Mouse (Mus musculus) MEL (cell line): ENCODE measurements at regions not wholly inside any gene's neighbourhood (a gene's known extent, or its start where the extent isn't known, plus 50 kb on each side); places are given as distances from the start of the nearest gene placed in this dataset.

Experiments used
- DNase-seq: peaks from one replicate; pipeline ENCODE4 v3.0.0; 2011; ENCODE audit warnings: low read depth, low spot score
- H3K27ac ChIP-seq: 2 replicates; pipeline ENCODE4 v1.5.1; 2012; ENCODE audit warnings: low read depth, mild to moderate bottlenecking, control low read depth, low read length, moderate library complexity; ENCODE audit not compliant: control insufficient read depth
- H3K27me3 ChIP-seq, 2 experiments: fragments of 150-350 bp in 1 of 2; sonication (generic) in 1 of 2; 2 replicates each; pipeline ENCODE4 v1.6.1; 2012; ENCODE audit warnings: low read length in 2 of 2, mild to moderate bottlenecking in 2 of 2, improper control_type of control experiment in 1 of 2, moderate library complexity in 1 of 2; ENCODE audit not compliant: insufficient read depth in 2 of 2, control insufficient read depth in 1 of 2
- H3K36me3 ChIP-seq, 2 experiments: 2 replicates each; pipeline ENCODE4 v1.6.1; 2012 to 2014; ENCODE audit warnings: low read length in 2 of 2, improper control_type of control experiment in 1 of 2, inconsistent platforms in 1 of 2, mild to moderate bottlenecking in 1 of 2; ENCODE audit not compliant: insufficient read depth in 2 of 2, control insufficient read depth in 1 of 2
- H3K4me1 ChIP-seq, 2 experiments: fragments of 150-350 bp in 1 of 2; sonication (generic) in 1 of 2; 2 replicates each; pipeline ENCODE4 v1.6.1; 2012; ENCODE audit warnings: low read length in 2 of 2, improper control_type of control experiment in 1 of 2, mild to moderate bottlenecking in 1 of 2; ENCODE audit not compliant: insufficient read depth in 2 of 2, control insufficient read depth in 1 of 2
- H3K4me3 ChIP-seq, 2 experiments: fragments of 150-350 bp in 1 of 2; sonication (generic) in 1 of 2; 2 replicates each; pipeline ENCODE4 v1.5.1; 2012; ENCODE audit warnings: low read depth in 2 of 2, low read length in 2 of 2, mild to moderate bottlenecking in 2 of 2, moderate library complexity in 2 of 2, control low read depth in 1 of 2, improper control_type of control experiment in 1 of 2; ENCODE audit not compliant: control insufficient read depth in 1 of 2, insufficient read depth in 1 of 2
- H3K79me2 ChIP-seq: 2 replicates; pipeline ENCODE4 v1.6.1; 2012; ENCODE audit warnings: mild to moderate bottlenecking, low read length, moderate library complexity; ENCODE audit not compliant: control insufficient read depth, poor library complexity, insufficient read depth
- H3K9ac ChIP-seq: 2 replicates; pipeline ENCODE4 v1.6.1; 2012; ENCODE audit warnings: low read depth, mild to moderate bottlenecking, control low read depth, low read length, moderate library complexity; ENCODE audit not compliant: control insufficient read depth, poor library complexity, severe bottlenecking
- H3K9me3 ChIP-seq: fragments of 150-350 bp; sonication (generic); replicated peaks from 2 replicates; pipeline ENCODE4 v1.6.1; 2012; ENCODE audit warnings: mild to moderate bottlenecking, low read length, improper control_type of control experiment, moderate library complexity; ENCODE audit not compliant: insufficient read depth
- BHLHE40 ChIP-seq: IDR thresholded peaks from 2 replicates; pipeline ENCODE4 v1.6.1; 2012; ENCODE audit warnings: low read depth, mild to moderate bottlenecking, inconsistent platforms, low read length, improper control_type of control experiment, borderline replicate concordance
- EP300 ChIP-seq, 2 experiments: IDR thresholded peaks; 2 replicates each; pipeline ENCODE4 v1.6.1; 2011; ENCODE audit warnings: improper control_type of control experiment in 2 of 2, low read length in 2 of 2, low read depth in 1 of 2, mild to moderate bottlenecking in 1 of 2
- GABPA ChIP-seq: IDR thresholded peaks from 2 replicates; pipeline ENCODE4 v1.6.1; 2012; ENCODE audit warnings: low read depth, mild to moderate bottlenecking, inconsistent platforms, low read length, improper control_type of control experiment, moderate library complexity
- HCFC1 ChIP-seq: IDR thresholded peaks from 2 replicates; pipeline ENCODE4 v1.6.1; 2012; ENCODE audit warnings: low read depth, mild to moderate bottlenecking, inconsistent platforms, low read length, improper control_type of control experiment, moderate library complexity
- JUND ChIP-seq: IDR thresholded peaks from 2 replicates; pipeline ENCODE4 v1.6.1; 2011; ENCODE audit warnings: low read depth, mild to moderate bottlenecking, improper control_type of control experiment, low read length
- MAZ ChIP-seq: IDR thresholded peaks from 2 replicates; pipeline ENCODE4 v1.6.1; 2012; ENCODE audit warnings: low read depth, mild to moderate bottlenecking, inconsistent platforms, low read length, improper control_type of control experiment
- MXI1 ChIP-seq: IDR thresholded peaks from 2 replicates; pipeline ENCODE4 v1.6.1; 2011; ENCODE audit warnings: mild to moderate bottlenecking, low read depth, low read length, improper control_type of control experiment
- NRF1 ChIP-seq: IDR thresholded peaks from 2 replicates; pipeline ENCODE4 v1.6.1; 2014; ENCODE audit warnings: low read depth, mild to moderate bottlenecking, inconsistent platforms, low read length, improper control_type of control experiment, moderate library complexity; ENCODE audit not compliant: poor library complexity, insufficient read depth, severe bottlenecking
- POLR2A ChIP-seq, 2 experiments: IDR thresholded peaks; 2 replicates each; pipeline ENCODE4 v1.6.1; 2011 to 2012; ENCODE audit warnings: low read length in 2 of 2, mild to moderate bottlenecking in 2 of 2, control low read depth in 1 of 2, improper control_type of control experiment in 1 of 2, low read depth in 1 of 2, moderate library complexity in 1 of 2; ENCODE audit not compliant: control insufficient read depth in 1 of 2, insufficient read depth in 1 of 2, poor library complexity in 1 of 2
- POLR2AphosphoS2 ChIP-seq: IDR thresholded peaks from 2 replicates; pipeline ENCODE4 v1.6.1; 2011; ENCODE audit warnings: low read length, improper control_type of control experiment
- RCOR1 ChIP-seq: IDR thresholded peaks from 2 replicates; pipeline ENCODE4 v1.6.1; 2012; ENCODE audit warnings: low read depth, mild to moderate bottlenecking, inconsistent platforms, low read length, improper control_type of control experiment
- SIN3A ChIP-seq: IDR thresholded peaks from 2 replicates; pipeline ENCODE4 v1.6.1; 2012; ENCODE audit warnings: low read length, improper control_type of control experiment, inconsistent platforms
- SMC3 ChIP-seq: IDR thresholded peaks from 2 replicates; pipeline ENCODE4 v1.6.1; 2011; ENCODE audit warnings: low read depth, low read length, improper control_type of control experiment
- TAL1 ChIP-seq: IDR thresholded peaks from 2 replicates; pipeline ENCODE4 v1.6.1; 2012; ENCODE audit warnings: mild to moderate bottlenecking, inconsistent platforms, low read length, moderate library complexity, mixed read lengths
- TBP ChIP-seq: IDR thresholded peaks from 2 replicates; pipeline ENCODE4 v1.8.0; 2011; ENCODE audit warnings: low read depth, low read length, improper control_type of control experiment
- UBTF ChIP-seq: IDR thresholded peaks from 2 replicates; pipeline ENCODE4 v1.6.1; 2012; ENCODE audit warnings: low read depth, mild to moderate bottlenecking, inconsistent platforms, low read length, improper control_type of control experiment, moderate library complexity, borderline replicate concordance; ENCODE audit not compliant: insufficient read depth
- USF1 ChIP-seq: IDR thresholded peaks from 2 replicates; pipeline ENCODE4 v1.6.1; 2014; ENCODE audit warnings: low read depth, mild to moderate bottlenecking, inconsistent platforms, low read length, improper control_type of control experiment, moderate library complexity
- ZC3H11A ChIP-seq: IDR thresholded peaks from 2 replicates; pipeline ENCODE4 v1.6.1; 2012; ENCODE audit warnings: low read depth, mild to moderate bottlenecking, inconsistent platforms, low read length, improper control_type of control experiment
- ZKSCAN1 ChIP-seq: IDR thresholded peaks from 2 replicates; pipeline ENCODE4 v1.6.1; 2012; ENCODE audit warnings: low read depth, mild to moderate bottlenecking, inconsistent platforms, low read length, improper control_type of control experiment, moderate library complexity
- ZMIZ1 ChIP-seq: IDR thresholded peaks from 2 replicates; pipeline ENCODE4 v1.6.1; 2012; ENCODE audit warnings: low read depth, mild to moderate bottlenecking, inconsistent platforms, low read length, improper control_type of control experiment, moderate library complexity

DNA sequence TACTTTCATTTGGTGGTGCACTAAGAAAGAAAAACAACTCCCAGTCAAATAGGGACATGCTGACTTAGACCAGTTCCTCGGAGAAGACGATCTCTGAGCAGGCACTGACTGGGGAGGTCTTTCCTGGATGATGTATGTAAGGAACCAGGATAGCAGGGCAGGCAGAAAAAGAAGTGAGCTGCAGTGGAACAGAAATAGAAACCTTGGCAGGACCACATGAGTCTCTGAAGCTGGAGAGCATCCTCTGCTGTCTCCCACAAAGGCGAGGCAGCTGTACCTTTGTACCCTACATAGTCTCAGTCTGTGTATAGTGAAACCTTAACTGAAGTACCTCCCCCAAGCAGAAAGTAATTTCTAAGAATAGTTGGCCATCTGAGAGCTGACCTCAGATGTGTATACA is 104.4 kb upstream of the Gm37988 start:
- H3K4me1 ChIP-seq = no peaks in the 10 kb centered on the region
- H3K9me3 ChIP-seq = no peaks in the 10 kb centered on the region
- H3K79me2 ChIP-seq = no peaks in the 10 kb centered on the region
- no peak overlapping the region for H3K4me3 ChIP-seq
- no peaks in the 10 kb centered on the region for H3K27me3 ChIP-seq
- H3K9ac ChIP-seq = no peak overlapping the region
- H3K36me3 ChIP-seq = no peaks in the 10 kb centered on the region
- no peak for DNase-seq
- no peak overlapping the region for H3K27ac ChIP-seq
- TF ChIP-seq EP300 (IDR thresholded peaks at IDR 0.05; ENCODE audit: low read depth in 1 of 2, low read length in 2 of 2) (no peak), MXI1 (no peak), TAL1 (no peak), HCFC1 (no peak), GABPA (no peak), BHLHE40 (no peak)

DNA sequence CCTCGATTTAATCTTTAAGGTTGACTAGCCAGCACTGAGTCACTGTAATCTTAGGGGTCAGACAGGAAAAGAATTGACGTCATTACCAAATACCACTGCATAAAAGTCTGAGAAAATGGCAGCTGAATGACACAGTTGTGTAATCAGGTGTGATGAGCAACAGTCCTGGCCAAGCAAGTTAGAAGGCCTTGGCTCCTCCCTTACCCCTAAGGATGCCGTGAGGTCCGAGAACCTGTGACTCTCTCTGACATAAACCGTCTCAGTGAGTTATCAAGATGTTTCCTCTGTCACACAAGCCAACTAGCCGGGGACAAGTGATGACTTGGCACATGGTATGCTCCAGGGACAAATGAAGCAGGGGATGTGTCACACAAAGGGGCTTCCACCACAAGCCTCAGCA is 101.5 kb upstream of the Gm37988 start:
- Histone ChIP-seq H3K4me1 (no peaks in the 10 kb centered on the region), H3K9me3 (no peaks in the 10 kb centered on the region), H3K27ac (no peak overlapping the region), H3K27me3 (no peaks in the 10 kb centered on the region), H3K9ac (no peak overlapping the region), H3K4me3 (no peak overlapping the region), H3K36me3 (no peaks in the 10 kb centered on the region), H3K79me2 (no peaks in the 10 kb centered on the region)
- TF ChIP-seq UBTF = no peak
- TF ChIP-seq GABPA = no peak
- no peak for TF ChIP-seq ZMIZ1
- TF ChIP-seq JUND = no peak
- no peak for TF ChIP-seq NRF1
- TF ChIP-seq USF1 = no peak
- TF ChIP-seq TBP = no peak
- TF ChIP-seq MAZ = no peak
- no peak for TF ChIP-seq RCOR1
- no peak for TF ChIP-seq HCFC1
- no peak for TF ChIP-seq SMC3
- no peak for TF ChIP-seq SIN3A
- TF ChIP-seq TAL1 = no peak
- no peak for TF ChIP-seq POLR2AphosphoS2
- TF ChIP-seq ZKSCAN1 = no peak
- no peak for TF ChIP-seq POLR2A (IDR thresholded peaks at IDR 0.05; ENCODE audit: control insufficient read depth in 1 of 2, insufficient read depth in 1 of 2, low read depth in 1 of 2, low read length in 2 of 2, poor library complexity in 1 of 2)
- no peak for TF ChIP-seq ZC3H11A
- DNase-seq = no peak
